Mouse (Mus musculus): ENCODE measurements at regions not wholly inside any gene's neighbourhood (a gene's known extent, or its start where the extent isn't known, plus 50 kb on each side); places are given as distances from the start of the nearest gene placed in this dataset.

DNA sequence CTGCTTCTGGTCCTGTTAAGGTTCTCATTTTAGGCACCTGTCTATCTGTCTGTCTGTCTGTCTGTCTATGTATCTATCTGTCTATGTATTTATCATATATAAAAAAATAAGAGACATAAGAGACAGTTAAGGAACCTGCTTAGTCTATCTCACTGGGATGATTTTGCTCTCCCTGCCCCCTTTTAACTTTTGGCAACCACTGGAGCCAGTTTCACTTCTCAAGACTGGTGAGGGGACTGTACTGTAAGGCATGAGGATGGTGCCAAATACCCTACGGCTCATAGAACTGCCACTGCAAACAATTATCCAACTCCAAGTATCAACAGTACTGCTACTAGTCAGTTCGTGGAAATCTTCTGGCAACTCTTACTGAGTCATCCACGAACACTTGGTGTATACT, 111.2 kb upstream of the Zfp648 start:
- no peak for DNase-seq
- Histone ChIP-seq H3K4me3 (ENCODE audit: control insufficient read depth, insufficient read depth, low read length) (no peak overlapping the region), H3K36me3 (ENCODE audit: control insufficient read depth, insufficient read depth, low read length) (no peaks in the 10 kb centered on the region), H3K27ac (ENCODE audit: control insufficient read depth, insufficient read depth, low read length) (no peak overlapping the region), H3K27me3 (ENCODE audit: control insufficient read depth, insufficient read depth, low read length) (no peaks in the 10 kb centered on the region), H3K4me1 (replicated peaks; ENCODE audit: control insufficient read depth, insufficient read depth, low read length) (no peaks in the 10 kb centered on the region)
- TF ChIP-seq POLR2A (IDR thresholded peaks at IDR 0.05; ENCODE audit: control insufficient read depth, extremely low read depth, insufficient read depth, low read length, poor library complexity), result no peak
- no peak for TF ChIP-seq CTCF (IDR thresholded peaks at IDR 0.05; ENCODE audit: borderline replicate concordance, control insufficient read depth, extremely low read depth, insufficient read depth, low read length, poor library complexity)
- 85% methylated on average over 3 of the region's 3 CpGs for WGBS

GRCm38 (mm10) chr1:154090521-154091490, 110.2 kb upstream of the Zfp648 start:
- 77% methylated on average over 7 of the region's 7 CpGs for WGBS
- no peak for DNase-seq
- no peaks in the 10 kb centered on the region for H3K36me3 ChIP-seq (ENCODE audit: control insufficient read depth, insufficient read depth, low read length)
- TF ChIP-seq POLR2A (IDR thresholded peaks at IDR 0.05; ENCODE audit: control insufficient read depth, extremely low read depth, insufficient read depth, low read length, poor library complexity) (no peak), CTCF (IDR thresholded peaks at IDR 0.05; ENCODE audit: borderline replicate concordance, control insufficient read depth, extremely low read depth, insufficient read depth, low read length, poor library complexity) (no peak)
- H3K27ac ChIP-seq (ENCODE audit: control insufficient read depth, insufficient read depth, low read length), result no peak overlapping the region
- H3K4me1 ChIP-seq (replicated peaks; ENCODE audit: control insufficient read depth, insufficient read depth, low read length), result no peaks in the 10 kb centered on the region
- H3K27me3 ChIP-seq (ENCODE audit: control insufficient read depth, insufficient read depth, low read length), result no peaks in the 10 kb centered on the region
- no peak overlapping the region for H3K4me3 ChIP-seq (ENCODE audit: control insufficient read depth, insufficient read depth, low read length)

DNA sequence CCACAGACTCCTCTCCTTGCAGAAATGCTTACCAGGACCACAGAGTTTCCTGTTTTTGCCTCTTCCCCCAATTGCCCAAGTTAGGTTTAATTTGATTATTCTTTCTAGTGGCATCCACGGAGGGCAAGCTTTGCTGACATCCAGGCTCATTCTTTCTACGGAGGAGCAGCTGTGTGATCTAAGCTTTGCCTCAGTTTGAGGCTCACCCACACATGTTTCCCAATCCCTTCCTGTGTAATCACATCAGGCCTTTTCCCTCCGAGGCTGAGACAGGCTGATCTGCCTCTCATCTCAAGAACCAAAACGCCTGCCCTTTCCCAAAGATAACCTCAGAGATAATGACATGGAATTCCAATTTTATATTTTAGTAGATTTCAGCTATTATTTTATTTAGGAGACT, 107.4 kb upstream of the Zfp648 start:
- no peak overlapping the region for H3K27ac ChIP-seq (ENCODE audit: control insufficient read depth, insufficient read depth, low read length)
- WGBS, result 33% methylated on average over 4 of the region's 4 CpGs
- TF ChIP-seq POLR2A (IDR thresholded peaks at IDR 0.05; ENCODE audit: control insufficient read depth, extremely low read depth, insufficient read depth, low read length, poor library complexity) (no peak), CTCF (IDR thresholded peaks at IDR 0.05; ENCODE audit: borderline replicate concordance, control insufficient read depth, extremely low read depth, insufficient read depth, low read length, poor library complexity) (no peak)
- DNase-seq, result no peak
- H3K4me1 ChIP-seq (replicated peaks; ENCODE audit: control insufficient read depth, insufficient read depth, low read length), result 0 out of 2 replicates have a peak, but pooled peaks cover 2% of the 10 kb centered on the region
- no peaks in the 10 kb centered on the region for H3K36me3 ChIP-seq (ENCODE audit: control insufficient read depth, insufficient read depth, low read length)
- no peaks in the 10 kb centered on the region for H3K27me3 ChIP-seq (ENCODE audit: control insufficient read depth, insufficient read depth, low read length)
- no peak overlapping the region for H3K4me3 ChIP-seq (ENCODE audit: control insufficient read depth, insufficient read depth, low read length)

DNA sequence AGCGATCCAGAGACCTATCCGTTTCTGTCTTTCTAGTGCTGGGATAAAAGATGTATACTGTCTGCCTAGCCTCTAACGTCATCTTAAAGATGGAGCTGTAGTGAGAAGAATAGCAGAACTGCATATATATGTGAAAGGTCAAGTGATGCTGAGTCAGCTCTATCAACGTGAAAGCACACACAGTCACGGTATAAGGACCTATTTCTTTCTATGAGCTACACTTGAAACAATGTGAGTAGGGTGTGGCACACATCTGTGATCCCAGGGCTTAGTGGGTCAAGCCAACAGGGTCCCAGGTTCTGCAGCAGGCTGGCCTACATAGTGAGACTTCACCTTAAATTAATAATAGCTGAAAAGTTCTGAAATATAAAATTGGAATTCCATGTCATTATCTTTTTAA, 106.6 kb upstream of the Zfp648 start:
- DNase-seq, result no peak
- 0 out of 2 replicates have a peak, but pooled peaks cover 2% of the 10 kb centered on the region for H3K4me1 ChIP-seq (replicated peaks; ENCODE audit: control insufficient read depth, insufficient read depth, low read length)
- H3K27me3 ChIP-seq (ENCODE audit: control insufficient read depth, insufficient read depth, low read length), result no peaks in the 10 kb centered on the region
- no peak for TF ChIP-seq POLR2A (IDR thresholded peaks at IDR 0.05; ENCODE audit: control insufficient read depth, extremely low read depth, insufficient read depth, low read length, poor library complexity)
- H3K27ac ChIP-seq (ENCODE audit: control insufficient read depth, insufficient read depth, low read length), result no peak overlapping the region
- 77% methylated on average over 5 of the region's 5 CpGs for WGBS
- no peaks in the 10 kb centered on the region for H3K36me3 ChIP-seq (ENCODE audit: control insufficient read depth, insufficient read depth, low read length)
- no peak overlapping the region for H3K4me3 ChIP-seq (ENCODE audit: control insufficient read depth, insufficient read depth, low read length)

- Histone ChIP-seq H3K36me3 (ENCODE audit: control insufficient read depth, insufficient read depth, low read length) (no peaks in the 10 kb centered on the region), H3K27ac (ENCODE audit: control insufficient read depth, insufficient read depth, low read length) (no peak overlapping the region), H3K27me3 (ENCODE audit: control insufficient read depth, insufficient read depth, low read length) (no peaks in the 10 kb centered on the region), H3K4me3 (ENCODE audit: control insufficient read depth, insufficient read depth, low read length) (no peak overlapping the region), H3K4me1 (replicated peaks; ENCODE audit: control insufficient read depth, insufficient read depth, low read length) (0 out of 2 replicates have a peak, but pooled peaks cover 2% of the 10 kb centered on the region)
- no peak for DNase-seq
- TF ChIP-seq CTCF (IDR thresholded peaks at IDR 0.05; ENCODE audit: borderline replicate concordance, control insufficient read depth, extremely low read depth, insufficient read depth, low read length, poor library complexity), result no peak
- no peak for TF ChIP-seq POLR2A (IDR thresholded peaks at IDR 0.05; ENCODE audit: control insufficient read depth, extremely low read depth, insufficient read depth, low read length, poor library complexity)
- WGBS, result 91% methylated on average over 7 of the region's 7 CpGs
These were observed 104.9 kb upstream of the Zfp648 start for GRCm38 (mm10) chr1:154096113-154096512.

DNA sequence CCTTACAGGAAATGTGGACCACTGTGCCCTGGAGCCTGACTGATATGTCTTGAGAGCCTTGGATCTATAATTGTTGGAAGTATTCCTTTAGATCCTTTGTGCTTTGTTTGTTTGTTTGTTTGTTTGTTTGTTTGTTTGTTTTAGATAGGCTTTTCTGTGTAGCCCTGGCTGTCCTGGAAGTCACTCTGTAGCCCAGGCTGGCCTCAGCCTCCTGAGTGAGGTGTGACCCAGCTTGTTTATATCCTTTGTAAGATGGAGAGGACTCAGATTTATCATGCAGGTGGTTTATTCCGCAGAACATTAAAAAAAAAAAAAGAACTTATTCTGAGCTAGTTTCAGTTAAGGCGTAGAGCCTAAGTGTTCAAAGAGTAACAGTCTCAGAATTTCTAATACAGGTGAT, 104.1 kb upstream of the Zfp648 start:
- no peak for DNase-seq
- no peaks in the 10 kb centered on the region for H3K36me3 ChIP-seq (ENCODE audit: control insufficient read depth, insufficient read depth, low read length)
- no peak overlapping the region for H3K4me3 ChIP-seq (ENCODE audit: control insufficient read depth, insufficient read depth, low read length)
- H3K27ac ChIP-seq (ENCODE audit: control insufficient read depth, insufficient read depth, low read length), result no peak overlapping the region
- WGBS, result 92% methylated on average over 2 of the region's 2 CpGs
- no peak for TF ChIP-seq CTCF (IDR thresholded peaks at IDR 0.05; ENCODE audit: borderline replicate concordance, control insufficient read depth, extremely low read depth, insufficient read depth, low read length, poor library complexity)
- TF ChIP-seq POLR2A (IDR thresholded peaks at IDR 0.05; ENCODE audit: control insufficient read depth, extremely low read depth, insufficient read depth, low read length, poor library complexity), result no peak
- H3K27me3 ChIP-seq (ENCODE audit: control insufficient read depth, insufficient read depth, low read length), result no peaks in the 10 kb centered on the region
- H3K4me1 ChIP-seq (replicated peaks; ENCODE audit: control insufficient read depth, insufficient read depth, low read length), result 0 out of 2 replicates have a peak, but pooled peaks cover 2% of the 10 kb centered on the region

Measured in thymus, adult 2 months (tissue).